Mouse (Mus musculus): ENCODE data around the gene Gnb1. TPM values are rescaled to one million over a fixed set of nuclear protein-coding genes. Genes with fewer than 3 reads are reported as not detected.

The Gnb1 gene
- polyA plus RNA-seq, 1 experiment = 265 TPM

DNA sequence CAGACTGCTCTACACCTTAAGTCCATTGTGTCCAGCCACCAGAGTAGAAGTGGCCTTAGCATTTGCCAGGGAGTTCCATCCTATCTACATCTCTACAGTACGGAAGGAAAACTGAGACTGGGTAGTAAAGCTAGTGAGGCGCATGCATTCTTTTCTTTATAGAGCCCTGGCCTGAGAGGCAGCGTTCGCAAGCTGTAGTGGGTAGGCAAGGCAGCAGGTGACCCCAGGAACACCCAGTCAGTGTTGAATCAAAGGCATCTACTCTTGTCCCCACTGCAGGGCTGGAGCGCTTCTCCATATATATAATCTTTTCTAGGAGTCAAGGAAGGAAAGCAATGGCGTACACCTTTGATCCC lies 9.1 kb upstream of the Gnb1 start:
- Histone ChIP-seq H3K79me2 (ENCODE audit: control insufficient read depth, insufficient read depth) (no peaks in the 10 kb centered on the region), H3K27me3 (ENCODE audit: control insufficient read depth, insufficient read depth, insufficient read length) (peaks cover 11% of the 10 kb centered on the region), H3K4me2 (ENCODE audit: low read depth) (peak overlapping the region; percentile 41), H3ac (ENCODE audit: control insufficient read depth, insufficient read length) (no peak overlapping the region), H3K4me3 (peak overlapping the region; percentile 7), H3K36me3 (ENCODE audit: control insufficient read depth, insufficient read depth) (no peaks in the 10 kb centered on the region)
- TF ChIP-seq MYOG (IDR thresholded peaks at IDR 0.05; ENCODE audit: control insufficient read depth in 1 of 3, insufficient read depth in 1 of 3, insufficient read length in 2 of 3, low read depth in 2 of 3) (no peak), CEBPB (IDR thresholded peaks at IDR 0.05; ENCODE audit: insufficient read depth, poor library complexity, severe bottlenecking) (no peak), POLR2A (IDR thresholded peaks at IDR 0.05; ENCODE audit: insufficient read length, low read depth) (no peak), MYOD1 (IDR thresholded peaks at IDR 0.05; ENCODE audit: control insufficient read depth in 1 of 3, insufficient read length in 2 of 3, low read depth in 2 of 3) (no peak), TCF12 (IDR thresholded peaks at IDR 0.05; ENCODE audit: insufficient read depth, poor library complexity, severe bottlenecking) (no peak)

DNA sequence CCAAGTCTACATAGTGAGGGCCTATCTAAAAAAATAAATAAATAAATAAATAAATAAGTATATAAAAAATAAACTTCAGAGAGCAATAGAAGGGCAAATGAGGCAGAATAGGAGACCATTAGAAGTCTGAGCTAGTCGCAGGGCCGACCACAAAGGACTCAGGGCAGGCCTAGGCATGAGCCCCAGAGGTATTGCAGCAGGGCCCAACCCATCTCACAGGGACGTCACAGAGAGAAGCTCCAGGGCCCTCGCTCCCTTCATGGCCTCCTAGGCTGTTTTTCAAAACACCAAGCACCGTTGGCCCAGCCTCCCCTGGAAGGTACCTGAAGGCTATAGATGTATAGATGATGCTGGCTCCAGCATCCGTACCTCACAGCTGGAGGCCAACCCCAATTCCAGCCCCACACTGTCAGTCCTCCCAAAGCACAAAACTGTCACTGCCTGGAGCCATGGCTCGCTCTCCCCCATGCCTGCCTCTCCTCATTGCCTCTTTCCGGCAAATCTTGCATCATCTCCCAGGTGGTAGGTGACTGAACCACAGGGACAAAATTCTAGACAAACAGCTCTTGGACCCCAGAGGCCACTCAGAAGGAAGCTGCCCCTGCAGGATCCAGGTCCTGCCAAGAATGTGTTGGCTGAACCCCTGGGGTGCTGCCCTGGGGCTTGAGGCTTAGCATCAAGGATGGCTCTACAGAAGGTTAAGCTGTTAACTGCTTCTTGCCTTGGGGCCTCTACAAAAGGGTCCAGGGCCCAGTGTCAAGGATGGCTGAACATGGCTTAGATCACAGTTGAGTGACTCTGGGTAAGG lies 8.2 kb upstream of the Gnb1 start:
- TF ChIP-seq CEBPB (IDR thresholded peaks at IDR 0.05; ENCODE audit: insufficient read depth, poor library complexity, severe bottlenecking) (peak; percentile 79), POLR2AphosphoS2 (IDR thresholded peaks at IDR 0.05; ENCODE audit: insufficient read length, low read depth) (no peak), TCF3 (IDR thresholded peaks at IDR 0.05; ENCODE audit: insufficient read length, low read depth) (no peak), MAX (IDR thresholded peaks at IDR 0.05; ENCODE audit: low read depth) (no peak), POLR2A (IDR thresholded peaks at IDR 0.05; ENCODE audit: insufficient read length, low read depth) (no peak), MYOG (IDR thresholded peaks at IDR 0.05; ENCODE audit: control insufficient read depth in 1 of 3, insufficient read depth in 1 of 3, insufficient read length in 2 of 3, low read depth in 2 of 3) (no peak)
- no peaks in the 10 kb centered on the region for H3K36me3 ChIP-seq (ENCODE audit: control insufficient read depth, insufficient read depth)
- no peak overlapping the region for H3K4me2 ChIP-seq (ENCODE audit: low read depth)
- no peak overlapping the region for H3ac ChIP-seq (ENCODE audit: control insufficient read depth, insufficient read length)
- H3K4me3 ChIP-seq = no peak overlapping the region
- H3K27me3 ChIP-seq (ENCODE audit: control insufficient read depth, insufficient read depth, insufficient read length) = peaks cover 2% of the 10 kb centered on the region
- no peaks in the 10 kb centered on the region for H3K79me2 ChIP-seq (ENCODE audit: control insufficient read depth, insufficient read depth)

DNA sequence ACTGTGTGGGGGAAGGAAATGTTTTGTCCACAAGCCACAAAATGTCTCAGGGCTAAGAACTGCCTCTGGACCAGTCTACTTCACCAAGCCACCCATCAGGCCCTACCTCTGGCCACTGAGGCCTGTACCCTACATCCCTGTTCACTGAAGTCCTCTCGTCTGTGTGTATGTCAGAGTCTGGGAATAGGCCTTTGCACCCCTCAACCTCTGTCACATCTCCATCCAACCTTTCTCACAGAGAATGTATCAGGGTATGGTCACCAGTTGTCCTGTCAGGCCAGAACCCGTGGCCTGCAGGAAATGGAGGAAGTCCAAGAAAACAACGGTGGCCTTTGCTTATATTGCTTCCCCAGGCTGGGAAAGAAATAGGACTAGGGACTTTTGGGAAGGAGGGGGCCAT lies 5.6 kb upstream of the Gnb1 start:
- Histone ChIP-seq H3K79me2 (ENCODE audit: control insufficient read depth, insufficient read depth) (peaks cover 5% of the 10 kb centered on the region), H3K36me3 (ENCODE audit: control insufficient read depth, insufficient read depth) (no peaks in the 10 kb centered on the region), H3K4me2 (ENCODE audit: low read depth) (no peak overlapping the region), H3ac (ENCODE audit: control insufficient read depth, insufficient read length) (no peak overlapping the region), H3K4me3 (no peak overlapping the region), H3K27me3 (ENCODE audit: control insufficient read depth, insufficient read depth, insufficient read length) (no peaks in the 10 kb centered on the region)
- TF ChIP-seq POLR2A (IDR thresholded peaks at IDR 0.05; ENCODE audit: insufficient read length, low read depth) (no peak), MYOD1 (IDR thresholded peaks at IDR 0.05; ENCODE audit: control insufficient read depth in 1 of 3, insufficient read length in 2 of 3, low read depth in 2 of 3) (no peak), MAX (IDR thresholded peaks at IDR 0.05; ENCODE audit: low read depth) (no peak), MYOG (IDR thresholded peaks at IDR 0.05; ENCODE audit: control insufficient read depth in 1 of 3, insufficient read depth in 1 of 3, insufficient read length in 2 of 3, low read depth in 2 of 3) (no peak), CEBPB (IDR thresholded peaks at IDR 0.05; ENCODE audit: insufficient read depth, poor library complexity, severe bottlenecking) (no peak), USF1 (IDR thresholded peaks at IDR 0.05; ENCODE audit: low read depth) (no peak), TCF3 (IDR thresholded peaks at IDR 0.05; ENCODE audit: insufficient read length, low read depth) (no peak), E2F4 (IDR thresholded peaks at IDR 0.05; ENCODE audit: insufficient read depth) (no peak), REST (IDR thresholded peaks at IDR 0.05; ENCODE audit: insufficient read depth, insufficient read length) (no peak)

DNA sequence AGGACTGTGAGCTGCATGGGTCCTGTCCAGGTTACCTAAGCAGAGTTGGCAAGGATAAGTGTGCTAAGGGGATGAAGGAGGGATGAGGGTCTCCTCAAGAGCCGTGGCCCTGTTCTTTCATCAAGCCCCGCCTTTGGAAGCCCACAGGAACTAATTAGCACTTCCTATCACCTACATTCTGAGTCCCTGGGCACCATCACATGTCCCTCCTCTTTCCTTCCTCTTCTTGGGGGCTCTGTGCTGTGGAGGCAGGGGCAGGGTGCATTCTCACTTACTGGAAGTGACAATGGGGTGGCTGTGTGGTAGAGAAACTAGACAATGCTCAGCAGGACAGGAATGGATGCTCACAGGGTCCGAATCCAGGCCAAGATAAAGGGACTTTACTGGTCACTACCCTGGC lies 3.4 kb upstream of the Gnb1 start:
- no peak for TF ChIP-seq POLR2AphosphoS2 (IDR thresholded peaks at IDR 0.05; ENCODE audit: insufficient read length, low read depth)
- no peak for TF ChIP-seq POLR2A (IDR thresholded peaks at IDR 0.05; ENCODE audit: insufficient read length, low read depth)
- no peak for TF ChIP-seq MAX (IDR thresholded peaks at IDR 0.05; ENCODE audit: low read depth)
- no peak for TF ChIP-seq MYOG (IDR thresholded peaks at IDR 0.05; ENCODE audit: control insufficient read depth in 1 of 3, insufficient read depth in 1 of 3, insufficient read length in 2 of 3, low read depth in 2 of 3)
- no peak for TF ChIP-seq TCF12 (IDR thresholded peaks at IDR 0.05; ENCODE audit: insufficient read depth, poor library complexity, severe bottlenecking)
- no peak for TF ChIP-seq MYOD1 (IDR thresholded peaks at IDR 0.05; ENCODE audit: control insufficient read depth in 1 of 3, insufficient read length in 2 of 3, low read depth in 2 of 3)
- TF ChIP-seq SRF (IDR thresholded peaks at IDR 0.05; ENCODE audit: control insufficient read depth, insufficient read length, low read depth) = no peak
- no peak for TF ChIP-seq TCF3 (IDR thresholded peaks at IDR 0.05; ENCODE audit: insufficient read length, low read depth)
- no peak for TF ChIP-seq CEBPB (IDR thresholded peaks at IDR 0.05; ENCODE audit: insufficient read depth, poor library complexity, severe bottlenecking)
- no peak for TF ChIP-seq REST (IDR thresholded peaks at IDR 0.05; ENCODE audit: insufficient read depth, insufficient read length)
- TF ChIP-seq USF1 (IDR thresholded peaks at IDR 0.05; ENCODE audit: low read depth) = no peak
- TF ChIP-seq E2F4 (IDR thresholded peaks at IDR 0.05; ENCODE audit: insufficient read depth) = no peak
- H3ac ChIP-seq (ENCODE audit: control insufficient read depth, insufficient read length) = no peak overlapping the region
- H3K27me3 ChIP-seq (ENCODE audit: control insufficient read depth, insufficient read depth, insufficient read length) = no peaks in the 10 kb centered on the region
- H3K79me2 ChIP-seq (ENCODE audit: control insufficient read depth, insufficient read depth) = peaks cover 18% of the 10 kb centered on the region
- H3K4me3 ChIP-seq = no peak overlapping the region
- H3K4me2 ChIP-seq (ENCODE audit: low read depth) = no peak overlapping the region
- no peaks in the 10 kb centered on the region for H3K36me3 ChIP-seq (ENCODE audit: control insufficient read depth, insufficient read depth)
